Mouse (Mus musculus) megakaryocyte, embryonic 14.5 days (primary cell): ENCODE results near the gene Zcchc3.

Experiments used
- FLI1 ChIP-seq: IDR thresholded peaks from 2 replicates; pipeline ENCODE4 v1.6.1; 2012; ENCODE audit warnings: low read length, inconsistent platforms, mixed read lengths
- GATA1 ChIP-seq: IDR thresholded peaks from 3 replicates; pipeline ENCODE4 v1.6.1; 2012; ENCODE audit warnings: mixed read lengths, low read length, inconsistent platforms, borderline replicate concordance

DNA sequence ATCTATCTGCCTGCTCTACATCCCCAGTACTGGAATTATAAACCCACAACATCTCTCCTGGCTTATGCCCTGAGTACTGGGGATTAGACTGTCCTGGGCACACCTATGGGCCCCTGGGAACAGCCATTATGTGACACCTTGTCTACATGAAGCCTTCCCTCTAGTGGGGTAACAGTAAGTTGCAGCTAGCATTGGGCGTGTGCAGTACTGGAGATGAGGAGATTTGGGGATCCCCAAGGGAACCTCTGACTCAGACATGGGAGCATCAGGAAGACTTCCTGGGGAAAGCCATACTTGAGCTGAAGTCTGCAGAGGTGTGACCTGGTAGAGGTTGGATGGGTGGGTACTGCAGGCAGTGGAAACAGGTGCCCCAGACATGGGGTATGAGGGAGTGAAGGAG is 24.1 kb upstream of the Zcchc3 start:
- TF ChIP-seq GATA1 (no peak), FLI1 (no peak)
